Mouse (Mus musculus) cerebellum, postnatal 25 days (tissue): ENCODE measurements around the gene Asxl1.

ENCODE experiments used
- DNase-seq, 2 experiments: peaks; one replicate each; pipeline ENCODE4 v3.0.0; 2021; ENCODE audit warnings: mixed read lengths in 2 of 2

The Asxl1 gene

GRCm38 (mm10) chr2:153444254-153445136, 98.9 kb downstream of the Asxl1 start:
- DNase-seq, result peak; percentile 42 to 70

- peak in 1 of 2 experiments; percentile 37 for DNase-seq
Measured at GRCm38 (mm10) chr2:153445137-153446016, 99.7 kb downstream of the Asxl1 start.

GRCm38 (mm10) chr2:153446017-153446408, 100.4 kb downstream of the Asxl1 start:
- peak; percentile 43 to 74 for DNase-seq

- no peak for DNase-seq
Measured at GRCm38 (mm10) chr2:153446476-153446875, 100.8 kb downstream of the Asxl1 start.

- no peak for DNase-seq
Measured at GRCm38 (mm10) chr2:153447719-153448118, 102.1 kb downstream of the Asxl1 start.

GRCm38 (mm10) chr2:153448519-153448918, 102.9 kb downstream of the Asxl1 start:
- DNase-seq, result no peak
